28 mouse cellular contexts compared by ENCODE assay signal in genomic region chr6:29231799-29232198, GRCm38 (mm10). TPM values are rescaled to one million over a fixed set of nuclear protein-coding genes. Genes with fewer than 3 reads are reported as not detected.
DNase-seq lines count a peak whose midpoint lies in the region; ATAC-seq lines count a peak whose summit lies in the region.
"Had no signal": no experiment of that assay in that cellular context is flagged by ENCODE, and none has a peak within 500 bp of the region (broad histone marks: within the 10 kb centered on the region; RNA-seq: fewer than 3 reads in every experiment).

No protein-coding gene starts in this region.

- H3K27me3 ChIP-seq in heart, embryonic 16.5 days (ENCODE audit: control insufficient read depth, insufficient read depth, low read length), result no peaks in the 10 kb centered on the region
- H3K27me3 ChIP-seq: heart, embryonic 12.5 days; liver, embryonic 15.5 days; neural tube, embryonic 15.5 days had no signal

- H3K4me2 ChIP-seq in heart, embryonic 16.5 days (ENCODE audit: low read depth, low read length), result no peak overlapping the region
- H3K4me2 ChIP-seq: heart, embryonic 12.5 days; hindbrain, embryonic 14.5 days; liver, embryonic 15.5 days; neural tube, embryonic 15.5 days had no signal

- H3K27ac ChIP-seq in heart, embryonic 16.5 days (ENCODE audit: low read length), result peak overlapping the region; percentile 66; the same call in 1 of the 2 replicates
- H3K27ac ChIP-seq: embryonic facial prominence, embryonic 10.5 days; hindbrain, embryonic 14.5 days; limb, embryonic 10.5 days; liver, embryonic 15.5 days; midbrain, embryonic 10.5 days; neural tube, embryonic 15.5 days had no signal

- no peak for DNase-seq in heart, postnatal 4 days
- peak; percentile 44 for DNase-seq in natural killer cell, adult 2 months (ENCODE audit: low spot score in 2 of 2)
- peak; percentile 67 for DNase-seq in thymus, postnatal 25 days
- DNase-seq in ovary, postnatal 36 days (ENCODE audit: low spot score), result no peak
- no peak for DNase-seq in adrenal gland, postnatal 25 days
- DNase-seq in Muller cell, postnatal 12 days (ENCODE audit: inconsistent ontology term), result no peak
- DNase-seq: cerebellum, adult 9-10 months; forebrain, postnatal 0 days; gastrocnemius, postnatal 14 days; heart, adult 18-20 months; heart, postnatal 36 days; kidney, adult 2 months; kidney, postnatal 14 days; liver; lung, postnatal 4 days; right cerebral cortex, postnatal 14 days had no signal

- no peak overlapping the region for H3K4me3 ChIP-seq in heart, embryonic 16.5 days (ENCODE audit: low read length)
- H3K4me3 ChIP-seq: embryonic facial prominence, embryonic 10.5 days; heart, embryonic 12.5 days; limb, embryonic 10.5 days; liver, embryonic 15.5 days; midbrain, embryonic 10.5 days; myocyte; neural tube, embryonic 15.5 days had no signal

- ATAC-seq in heart, embryonic 16.5 days (replicated peaks; ENCODE audit: extremely low read depth, insufficient read depth, low FRiP score), result no peak
- ATAC-seq in activated CD4-positive, CD25-positive, alpha-beta regulatory T cell, adult 4 months, result peak; percentile 57
- ATAC-seq: forebrain, postnatal 0 days; midbrain, embryonic 16.5 days had no signal

- H3K9me3 ChIP-seq in heart, embryonic 16.5 days (replicated peaks; ENCODE audit: control insufficient read depth, low read length), result no peaks in the 10 kb centered on the region
- H3K9me3 ChIP-seq: embryonic facial prominence, embryonic 10.5 days; heart, embryonic 12.5 days; limb, embryonic 10.5 days; liver, embryonic 15.5 days; midbrain, embryonic 10.5 days; neural tube, embryonic 15.5 days had no signal

- no peaks in the 10 kb centered on the region; the same call in 1 of the 2 replicates for H3K4me1 ChIP-seq in heart, embryonic 16.5 days (ENCODE audit: control insufficient read depth, insufficient read depth, low read length)
- H3K4me1 ChIP-seq: embryonic facial prominence, embryonic 10.5 days; limb, embryonic 10.5 days; midbrain, embryonic 10.5 days; neural tube, embryonic 15.5 days had no signal

- H3K9ac ChIP-seq in heart, embryonic 16.5 days (ENCODE audit: low read length), result no peak overlapping the region
- H3K9ac ChIP-seq: forebrain, postnatal 0 days; heart, embryonic 12.5 days; hindbrain, embryonic 14.5 days; liver, embryonic 15.5 days; neural tube, embryonic 15.5 days had no signal

- WGBS in heart, embryonic 16.5 days, result 69% methylated on average over 3 of the region's 3 CpGs

- no peaks in the 10 kb centered on the region for H3K36me3 ChIP-seq in heart, embryonic 16.5 days (ENCODE audit: control insufficient read depth, insufficient read depth)
- H3K36me3 ChIP-seq: embryonic facial prominence, embryonic 10.5 days; heart, embryonic 12.5 days; limb, embryonic 10.5 days; liver, embryonic 15.5 days; midbrain, embryonic 10.5 days; neural tube, embryonic 15.5 days had no signal

RNA-seq across cellular contexts. Expression of gene Impdh1, which starts 15.6 kb away (rescaled TPM):
- polyA plus RNA-seq in heart, embryonic 16.5 days (2015; fragmentation: Nextera tagmentation; extraction: Ambion mirVana), result 42.7 and 48.4 TPM in 2 replicates
- 10 to 100 TPM; 29.5 to 30.6 TPM for total RNA-seq in heart, postnatal 4 days (2021)
- 10 to 100 TPM; 13.0 to 16.5 TPM for polyA plus RNA-seq in activated CD4-positive, CD25-positive, alpha-beta regulatory T cell, adult 4 months (2017; shearing (Covaris generic))
- total RNA-seq in adrenal gland, postnatal 25 days (2021), result 76.4 and 81.1 TPM in 2 replicates

RNA-seq across cellular contexts. Expression of gene Hilpda, which starts 40.5 kb away (rescaled TPM):
- polyA plus RNA-seq in heart, embryonic 16.5 days (2015; fragmentation: Nextera tagmentation; extraction: Ambion mirVana), result 23.4 and 25.4 TPM in 2 replicates
- 1 to 10 TPM; 9.0 to 9.6 TPM for total RNA-seq in heart, postnatal 4 days (2021)
- 10 to 100 TPM; 28.1 to 33.4 TPM for polyA plus RNA-seq in activated CD4-positive, CD25-positive, alpha-beta regulatory T cell, adult 4 months (2017; shearing (Covaris generic))
- total RNA-seq in adrenal gland, postnatal 25 days (2021), result 4.3 and 7.4 TPM in 2 replicates

RNA-seq across cellular contexts. Expression of gene Fam71f2, which starts 47.6 kb away (rescaled TPM):
- 0.29 TPM in 1 of 2 replicates, not detected in the other for polyA plus RNA-seq in heart, embryonic 16.5 days (2015; fragmentation: Nextera tagmentation; extraction: Ambion mirVana)
- under 1 TPM in 1 of 2 experiments, not detected in 1; 0.32 TPM for total RNA-seq in heart, postnatal 4 days (2021)
- 1 to 10 TPM in 1 of 2 experiments, not detected in 1; 1.1 TPM for polyA plus RNA-seq in activated CD4-positive, CD25-positive, alpha-beta regulatory T cell, adult 4 months (2017; shearing (Covaris generic))
- total RNA-seq in adrenal gland, postnatal 25 days (2021), result 0.33 TPM in 1 of 2 replicates, not detected in the other
- total RNA-seq: heart, adult 18-20 months; MEL had no signal

RNA-seq across cellular contexts. Expression of gene Prrt4, which starts 52.4 kb away (rescaled TPM):
- 1.1 and 1.2 TPM in 2 replicates for polyA plus RNA-seq in heart, embryonic 16.5 days (2015; fragmentation: Nextera tagmentation; extraction: Ambion mirVana)
- total RNA-seq in heart, postnatal 4 days (2021), result 1 to 10 TPM; 7.3 to 7.7 TPM
- polyA plus RNA-seq in activated CD4-positive, CD25-positive, alpha-beta regulatory T cell, adult 4 months (2017; shearing (Covaris generic)), result not detected
- total RNA-seq in adrenal gland, postnatal 25 days (2021), result 2.9 and 6.2 TPM in 2 replicates
- total RNA-seq: MEL had no signal

Comparison
In these comparisons a context has a peak if more than half of its experiments do, and no peak if none do; other contexts are left out.
1. DNase-seq: peak in natural killer cell, adult 2 months (2 of 2) and thymus, postnatal 25 days (single experiment); none in heart, postnatal 4 days (single experiment), ovary, postnatal 36 days (single experiment), adrenal gland, postnatal 25 days (single experiment) and Muller cell, postnatal 12 days (single experiment).